Mouse (Mus musculus) neural tube, embryonic 13.5 days (tissue): ENCODE data around the gene Oas1f. TPM values are rescaled to one million over a fixed set of nuclear protein-coding genes. Genes with fewer than 3 reads are reported as not detected.
"Not testable (repeated sequence)": the region's sequence is repeated elsewhere in the genome, so short reads cannot be mapped to it uniquely, and the experiment has no call there.

Source experiments
- ATAC-seq: fragments of 200-750 bp; cut with Nextera tagmentation; 2 replicates; pipeline ENCODE4 v1.8.0; 2017; ENCODE audit warnings: low read depth, mild to moderate bottlenecking, moderate TSS enrichment, moderate library complexity
- H3K27ac ChIP-seq: fragments of 300-500 bp; sonication (generic); replicated peaks from 2 replicates; pipeline ENCODE4 v1.5.1; 2015; ENCODE audit warnings: moderate library complexity, mild to moderate bottlenecking, inconsistent platforms
- H3K27me3 ChIP-seq: fragments of 300-500 bp; sonication (generic); 2 replicates; pipeline ENCODE4 v1.6.1; 2015; ENCODE audit warnings: mild to moderate bottlenecking, inconsistent platforms
- H3K36me3 ChIP-seq: fragments of 300-500 bp; sonication (generic); 2 replicates; pipeline ENCODE4 v1.6.1; 2015; ENCODE audit warnings: mild to moderate bottlenecking, inconsistent platforms
- H3K4me1 ChIP-seq: fragments of 300-500 bp; sonication (generic); replicated peaks from 2 replicates; pipeline ENCODE4 v1.6.1; 2015; ENCODE audit warnings: inconsistent platforms
- H3K4me2 ChIP-seq: fragments of 300-500 bp; sonication (generic); 2 replicates; pipeline ENCODE4 v1.6.1; 2015; ENCODE audit warnings: inconsistent platforms, mild to moderate bottlenecking, moderate library complexity
- H3K4me3 ChIP-seq: fragments of 300-500 bp; sonication (generic); 2 replicates; pipeline ENCODE4 v1.5.1; 2015; ENCODE audit warnings: mild to moderate bottlenecking, inconsistent platforms
- H3K9ac ChIP-seq: fragments of 300-500 bp; sonication (generic); 2 replicates; pipeline ENCODE4 v1.6.1; 2015; ENCODE audit warnings: moderate library complexity, mild to moderate bottlenecking, inconsistent platforms
- H3K9me3 ChIP-seq: fragments of 300-500 bp; sonication (generic); 2 replicates; pipeline ENCODE4 v1.6.1; 2016; ENCODE audit warnings: inconsistent platforms
- WGBS: fragments of 180-500 bp; shearing (Covaris S2); methylation state at CpG from one replicate; pipeline ENCODE4 v1.1.7; 2015; 5-methylcytosine and 5-hydroxymethylcytosine counted together
- polyA plus RNA-seq: library from polyadenylated mRNA; unstranded; fragments of >200 nt; fragmentation: Nextera tagmentation; extraction: Ambion mirVana; gene quantifications from 2 replicates; pipeline ENCODE4 v1.2.1, GENCODE M21; 2015

The Oas1f gene
- polyA plus RNA-seq, 1 experiment from 2014 or later, result not detected

DNA sequence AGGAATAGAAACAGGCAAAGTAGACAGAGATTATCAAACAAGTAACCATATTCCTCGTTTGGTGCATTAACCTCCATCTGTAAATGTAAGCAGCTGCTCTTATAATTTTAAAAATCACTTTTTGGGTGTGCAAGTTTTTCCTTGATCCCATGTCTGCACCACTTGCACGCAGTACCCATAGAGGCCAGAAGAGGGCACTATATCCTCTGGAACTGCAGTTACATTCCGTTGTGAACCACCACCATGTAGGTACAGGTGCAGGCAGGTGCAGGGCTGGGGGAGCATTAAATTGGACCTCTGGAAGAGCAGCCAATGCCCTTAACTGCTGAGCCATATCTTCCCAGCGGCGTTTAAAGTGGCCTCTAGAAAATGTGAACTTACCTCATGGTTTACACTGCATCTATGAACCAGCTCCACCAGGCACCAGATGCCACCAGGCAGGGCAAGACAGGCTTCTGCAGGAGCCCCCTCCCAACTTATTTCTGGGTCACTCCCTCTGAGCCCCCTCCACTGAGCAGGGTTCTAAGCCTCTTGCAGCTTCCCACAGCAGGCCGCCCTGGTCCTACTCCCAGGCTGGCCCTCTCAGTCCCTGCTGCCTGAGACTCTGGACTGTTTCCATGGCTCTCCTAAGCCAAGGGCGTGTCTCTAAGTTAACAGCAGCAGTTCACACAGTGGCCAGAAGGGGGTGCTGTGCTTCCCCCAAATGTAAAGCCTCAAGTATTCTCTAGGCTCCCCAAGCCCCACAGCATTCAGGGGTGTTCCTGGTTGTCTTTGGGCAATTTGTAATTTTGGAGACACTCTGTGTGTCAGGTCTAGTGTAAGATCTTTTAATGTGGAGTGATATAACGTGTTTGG, 10.2 kb upstream of the Oas1f start:
- H3K9ac ChIP-seq, result no peak overlapping the region
- no peak overlapping the region for H3K27ac ChIP-seq
- no peak for ATAC-seq
- no peaks in the 10 kb centered on the region for H3K9me3 ChIP-seq
- H3K36me3 ChIP-seq, result no peaks in the 10 kb centered on the region
- peaks cover 9% of the 10 kb centered on the region; the same call in 1 of the 2 replicates for H3K4me1 ChIP-seq
- 11% methylated on average over 8 of the region's 8 CpGs for WGBS
- H3K27me3 ChIP-seq, result peaks cover 29% of the 10 kb centered on the region
- no peak overlapping the region for H3K4me3 ChIP-seq
- no peak overlapping the region for H3K4me2 ChIP-seq

DNA sequence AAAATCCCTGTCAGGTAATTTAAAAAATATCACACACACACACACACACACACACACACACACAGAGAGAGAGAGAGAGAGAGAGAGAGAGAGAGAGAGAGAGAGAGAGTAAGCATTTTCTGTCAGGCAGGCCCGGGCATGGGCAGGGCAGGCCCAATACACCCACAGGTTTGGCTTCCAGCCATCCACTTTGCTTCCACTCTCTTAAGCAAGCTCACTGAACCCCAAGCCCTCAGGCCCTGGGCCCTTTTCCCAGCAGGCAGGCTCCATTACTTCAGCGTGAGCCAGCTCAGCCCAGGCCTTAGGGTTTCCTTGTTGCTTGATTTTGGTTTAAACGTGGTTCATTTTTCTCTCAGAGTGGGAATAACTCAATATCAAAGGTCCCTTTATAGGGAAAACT, 2.5 kb upstream of the Oas1f start:
- no peak overlapping the region for H3K9ac ChIP-seq
- no peaks in the 10 kb centered on the region for H3K9me3 ChIP-seq
- ATAC-seq, result no peak
- no peak overlapping the region for H3K4me2 ChIP-seq
- WGBS, result 77% methylated on average over 3 of the region's 3 CpGs
- no peak overlapping the region for H3K4me3 ChIP-seq
- no peaks in the 10 kb centered on the region for H3K36me3 ChIP-seq
- no peak overlapping the region for H3K27ac ChIP-seq
- H3K4me1 ChIP-seq, result no peaks in the 10 kb centered on the region
- no peaks in the 10 kb centered on the region for H3K27me3 ChIP-seq

DNA sequence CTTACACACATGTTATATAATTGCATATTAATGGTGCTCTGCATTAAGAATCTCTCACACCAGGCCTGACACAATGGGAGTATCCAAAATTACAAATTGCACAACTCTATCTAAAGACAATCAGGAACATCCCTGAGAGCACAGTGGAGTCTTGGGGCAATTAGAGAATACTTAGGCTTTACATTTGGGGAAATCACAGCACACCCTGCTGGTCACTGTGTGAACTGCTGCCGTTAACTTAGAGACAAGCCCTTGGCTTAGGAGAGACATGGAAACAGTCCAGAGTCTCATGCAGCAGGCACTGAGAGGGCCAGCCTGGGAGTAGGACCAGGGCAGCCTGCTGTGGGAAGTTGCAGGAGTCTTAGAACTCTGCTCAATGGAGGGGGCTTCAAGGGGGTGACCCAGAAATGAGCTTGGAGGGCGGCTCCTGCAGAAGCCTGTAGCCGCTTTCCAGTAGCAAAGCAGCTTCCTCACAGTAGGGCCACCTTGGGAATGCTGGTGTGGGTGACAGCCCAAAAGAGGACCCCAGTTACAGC, 2.5 kb downstream of the Oas1f start:
- Histone ChIP-seq H3K4me3 (no peak overlapping the region), H3K4me1 (no peaks in the 10 kb centered on the region)

DNA sequence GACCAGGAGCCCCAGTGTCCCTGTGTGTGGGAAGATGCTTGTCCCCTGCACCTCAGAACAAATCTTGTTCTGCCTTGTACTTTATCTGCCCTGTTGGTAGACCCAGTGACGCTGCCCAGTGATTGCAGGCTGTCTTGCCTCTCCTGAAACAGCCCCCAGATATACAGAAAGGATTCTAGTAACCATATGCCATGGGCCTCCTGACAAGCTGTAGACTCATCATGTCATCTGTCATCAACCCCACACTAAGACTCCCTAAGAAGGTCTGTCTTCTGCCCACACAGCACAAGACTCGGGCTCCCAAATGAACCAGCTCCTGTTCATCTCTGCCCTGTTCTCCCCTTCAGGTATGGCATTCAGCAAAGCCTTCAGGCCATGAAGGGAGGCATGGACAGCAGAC, 12.1 kb downstream of the Oas1f start:
- WGBS, result 85% methylated on average over 2 of the region's 2 CpGs

More for the DNA sequence above, 2.5 kb downstream of the Oas1f start:
- no peak for ATAC-seq
- H3K27me3 ChIP-seq, result no peaks in the 10 kb centered on the region
- no peak overlapping the region for H3K4me2 ChIP-seq
- peaks cover 11% of the 10 kb centered on the region for H3K9me3 ChIP-seq
- 66% methylated on average over 3 of the region's 3 CpGs for WGBS
- H3K36me3 ChIP-seq, result no peaks in the 10 kb centered on the region
- no peak overlapping the region for H3K27ac ChIP-seq
- H3K9ac ChIP-seq, result no peak overlapping the region

DNA sequence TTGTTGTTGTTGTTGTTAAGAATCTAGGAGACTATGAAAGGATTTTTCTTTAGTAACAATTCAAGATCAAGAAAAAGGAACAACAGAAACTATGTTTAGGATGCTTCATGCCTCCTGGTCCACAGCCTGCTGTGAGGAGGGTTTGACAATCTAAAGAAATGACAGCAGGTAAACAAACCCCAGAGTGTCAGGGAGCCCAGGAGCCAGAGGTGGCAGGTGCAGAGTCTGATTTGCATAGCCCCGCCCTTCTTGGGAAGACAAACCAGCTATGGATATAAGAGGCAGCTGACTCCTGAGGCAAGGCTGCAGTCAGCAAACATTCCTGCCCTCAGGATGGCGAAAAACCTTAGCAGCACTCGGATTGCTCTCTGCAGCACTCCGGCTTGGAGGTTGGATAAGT, 14.0 kb downstream of the Oas1f start, which contains the start of gene Oas1h:
Gene Oas1h (plus strand): TSS at position 301 of the 400 bp plus-strand sequence.
- Histone ChIP-seq H3K27me3 (no peaks in the 10 kb centered on the region), H3K27ac (no peak within 1 kb of the TSS), H3K9ac (no peak within 1 kb of the TSS), H3K4me3 (no peak within 1 kb of the TSS), H3K4me2 (no peak within 1 kb of the TSS), H3K36me3 (no peaks in the 10 kb centered on the region), H3K9me3 (no peaks in the 10 kb centered on the region), H3K4me1 (no peaks in the 10 kb centered on the region)
- 52% methylated on average over 4 of the region's 4 CpGs for WGBS
- ATAC-seq, result no peak

More for the DNA sequence above, 12.1 kb downstream of the Oas1f start:
- H3K9me3 ChIP-seq, result peaks cover 10% of the 10 kb centered on the region
- no peaks in the 10 kb centered on the region for H3K36me3 ChIP-seq
- H3K4me1 ChIP-seq, result no peaks in the 10 kb centered on the region
- no peak overlapping the region for H3K27ac ChIP-seq
- no peak overlapping the region for H3K4me3 ChIP-seq
- H3K4me2 ChIP-seq, result no peak overlapping the region
- no peak for ATAC-seq
- no peak overlapping the region for H3K9ac ChIP-seq
- no peaks in the 10 kb centered on the region for H3K27me3 ChIP-seq

DNA sequence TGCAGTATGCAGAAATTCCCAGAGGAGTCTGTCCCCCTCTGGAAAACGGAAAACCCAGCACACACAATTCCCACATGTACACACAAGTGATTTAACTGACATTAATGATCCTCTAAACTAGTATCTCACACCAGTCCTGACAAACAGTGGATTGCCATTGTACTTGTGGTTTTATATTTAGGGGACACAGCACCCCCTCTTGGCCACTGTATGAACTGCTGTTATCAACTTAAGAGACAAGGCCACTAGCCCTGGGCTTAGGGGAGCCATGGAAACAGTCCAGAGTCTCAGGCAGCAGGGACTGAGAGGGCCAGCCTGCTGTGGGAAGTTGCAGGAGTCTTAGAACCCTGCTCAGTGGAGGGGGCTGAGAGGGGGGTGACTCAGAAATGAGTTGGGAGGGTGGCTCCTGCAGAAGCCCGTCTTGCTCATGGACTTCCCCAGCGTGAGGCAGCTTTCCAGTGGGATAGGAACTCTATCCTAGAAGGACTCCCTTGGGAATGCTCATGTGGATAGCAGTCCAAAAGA, 18.2 kb downstream of the Oas1f start:
- H3K9me3 ChIP-seq, result no peaks in the 10 kb centered on the region
- H3K27me3 ChIP-seq, result no peaks in the 10 kb centered on the region
- H3K4me3 ChIP-seq, result no peak overlapping the region
- H3K9ac ChIP-seq, result no peak overlapping the region
- no peak overlapping the region for H3K27ac ChIP-seq
- no peak overlapping the region for H3K4me2 ChIP-seq
- H3K36me3 ChIP-seq, result no peaks in the 10 kb centered on the region
- no peak for ATAC-seq
- no peaks in the 10 kb centered on the region for H3K4me1 ChIP-seq
- WGBS, result 75% methylated on average over 3 of the region's 3 CpGs

DNA sequence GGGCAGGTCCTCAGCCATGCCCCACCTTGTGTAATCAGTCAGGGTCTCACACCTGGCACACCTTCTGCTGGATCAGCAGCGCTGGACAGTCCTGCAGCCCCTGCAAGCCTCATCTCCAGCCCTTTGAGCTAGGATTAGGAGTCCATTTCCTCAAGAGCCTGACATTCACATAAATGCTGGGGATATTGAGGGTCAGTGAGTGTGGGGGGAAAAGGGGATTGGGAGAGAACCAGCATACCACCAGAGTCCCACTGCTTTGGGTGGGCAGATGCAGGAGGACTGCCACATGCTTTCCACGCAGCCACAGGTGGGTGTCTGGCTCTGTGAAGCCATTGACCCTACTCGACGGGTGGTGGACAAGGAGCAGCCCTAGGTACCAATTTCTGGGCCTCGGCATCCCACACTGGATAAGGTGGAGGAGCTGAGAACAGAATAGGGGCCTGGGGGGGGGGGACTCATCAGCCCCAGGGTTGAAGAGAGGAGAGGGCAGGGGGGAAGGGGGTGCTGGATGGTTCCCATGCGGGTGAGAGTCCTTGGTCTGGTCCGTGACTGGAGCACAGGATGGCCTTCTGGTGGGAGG, 22.4 kb downstream of the Oas1f start:
- Histone ChIP-seq H3K4me2 (no peak overlapping the region), H3K36me3 (no peaks in the 10 kb centered on the region)

DNA sequence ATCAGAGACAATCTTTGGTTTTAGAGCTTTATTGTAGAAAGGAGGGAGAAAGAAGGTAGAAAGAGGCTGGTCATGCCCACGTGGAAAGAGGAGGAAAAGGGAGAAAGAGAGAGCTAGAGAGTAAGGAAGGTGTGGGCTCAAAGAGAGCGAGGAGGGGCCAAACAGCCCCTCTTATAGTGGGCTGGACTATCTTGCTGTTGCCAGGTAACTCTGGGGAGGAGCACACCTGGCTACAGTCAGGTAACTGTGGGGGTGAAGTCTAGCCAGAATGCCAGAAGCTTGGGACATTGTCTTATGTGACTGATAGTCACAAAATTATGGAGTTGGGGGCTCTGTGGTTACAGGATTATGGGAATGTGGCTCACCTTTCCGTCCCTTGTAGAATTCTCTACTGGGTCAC, 22.9 kb downstream of the Oas1f start:
- H3K27me3 ChIP-seq, result 0 out of 2 replicates have a peak, but pooled peaks cover 4% of the 10 kb centered on the region
- H3K36me3 ChIP-seq, result no peaks in the 10 kb centered on the region
- no peak overlapping the region for H3K4me3 ChIP-seq
- WGBS, result 50% methylated on average over 3 of the region's 3 CpGs
- H3K4me1 ChIP-seq, result no peaks in the 10 kb centered on the region
- H3K9me3 ChIP-seq, result no peaks in the 10 kb centered on the region
- H3K27ac ChIP-seq, result no peak overlapping the region
- H3K9ac ChIP-seq, result no peak overlapping the region
- ATAC-seq, result no peak
- no peak overlapping the region for H3K4me2 ChIP-seq

More for the DNA sequence above, 22.4 kb downstream of the Oas1f start:
- Histone ChIP-seq H3K9ac (no peak overlapping the region), H3K9me3 (no peaks in the 10 kb centered on the region), H3K4me3 (no peak overlapping the region), H3K27me3 (0 out of 2 replicates have a peak, but pooled peaks cover 4% of the 10 kb centered on the region), H3K27ac (no peak overlapping the region), H3K4me1 (no peaks in the 10 kb centered on the region)
- ATAC-seq, result no peak
- WGBS, result 75% methylated on average over 7 of the region's 7 CpGs

DNA sequence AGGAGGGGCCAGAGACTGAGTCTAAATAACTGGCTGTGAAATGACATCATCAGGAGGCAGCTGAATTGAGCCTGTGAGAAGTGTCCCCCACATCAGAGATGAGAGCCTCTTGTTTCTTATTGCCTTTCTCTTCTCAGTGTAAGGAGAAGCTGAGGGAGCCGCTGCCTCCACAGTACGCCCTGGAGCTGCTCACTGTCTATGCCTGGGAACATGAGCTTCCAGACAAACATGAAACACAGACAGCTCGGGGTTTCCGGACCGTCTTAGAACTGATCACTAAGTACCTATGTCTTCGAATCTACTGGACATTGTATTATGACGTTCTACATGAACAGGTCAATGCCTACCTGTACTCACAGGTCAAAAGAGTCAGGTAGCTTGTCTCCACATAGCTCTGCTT, 23.6 kb downstream of the Oas1f start:
- Histone ChIP-seq H3K27ac (no peak overlapping the region), H3K9me3 (no peaks in the 10 kb centered on the region), H3K4me2 (no peak overlapping the region), H3K36me3 (no peaks in the 10 kb centered on the region), H3K4me1 (no peaks in the 10 kb centered on the region), H3K4me3 (no peak overlapping the region), H3K9ac (no peak overlapping the region), H3K27me3 (0 out of 2 replicates have a peak, but pooled peaks cover 4% of the 10 kb centered on the region)
- WGBS, result 82% methylated on average over 7 of the region's 7 CpGs
- ATAC-seq, result no peak

DNA sequence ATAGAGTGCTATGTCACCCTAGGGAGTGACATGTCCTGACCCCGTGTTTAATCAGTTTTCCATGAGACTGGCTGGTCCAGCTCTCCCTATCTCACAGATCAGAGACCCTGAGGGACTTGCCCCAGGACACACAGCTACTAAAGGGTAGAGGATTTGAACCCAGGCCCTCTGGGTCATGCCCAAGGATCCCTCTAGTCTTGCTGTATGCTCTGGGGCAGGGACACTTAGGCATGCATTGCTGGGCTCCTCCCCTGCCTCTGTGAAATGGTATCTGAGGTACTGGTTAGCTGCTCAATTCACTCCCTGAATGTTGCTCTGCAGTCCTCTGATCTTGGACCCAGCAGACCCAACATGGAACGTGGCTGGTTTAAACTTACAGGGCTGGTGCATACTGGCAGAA, 24.3 kb downstream of the Oas1f start:
- Histone ChIP-seq H3K9ac (no peak overlapping the region), H3K27ac (no peak overlapping the region), H3K4me1 (no peaks in the 10 kb centered on the region), H3K27me3 (0 out of 2 replicates have a peak, but pooled peaks cover 4% of the 10 kb centered on the region), H3K4me3 (no peak overlapping the region), H3K36me3 (no peaks in the 10 kb centered on the region), H3K9me3 (no peaks in the 10 kb centered on the region), H3K4me2 (no peak overlapping the region)
- ATAC-seq, result no peak
- 47% methylated on average over 2 of the region's 2 CpGs for WGBS

DNA sequence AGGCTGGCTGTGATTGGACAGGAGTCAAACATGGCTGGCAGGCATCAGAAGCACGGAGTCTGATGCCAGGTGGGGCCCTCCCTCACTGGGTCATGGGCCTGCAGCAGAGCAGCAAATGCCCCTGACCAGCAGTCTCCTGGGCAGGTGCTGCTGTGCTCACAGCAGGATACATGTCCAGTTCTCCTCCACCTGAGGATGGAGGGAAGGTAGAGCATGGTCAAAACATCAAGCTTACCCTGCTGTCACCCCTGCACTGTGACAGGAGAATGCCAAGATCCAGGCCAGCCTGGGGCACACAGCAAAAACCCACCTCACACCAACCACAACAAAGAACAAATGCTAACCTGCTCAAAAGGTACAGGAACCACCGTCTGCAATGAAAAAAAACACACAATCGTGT, 29.7 kb downstream of the Oas1f start:
- H3K4me1 ChIP-seq, ATAC-seq, H3K4me2 ChIP-seq, H3K27ac ChIP-seq, H3K36me3 ChIP-seq, H3K9me3 ChIP-seq, H3K9ac ChIP-seq, H3K4me3 ChIP-seq, H3K27me3 ChIP-seq: not testable (repeated sequence)
- 78% methylated on average over 2 of the region's 3 CpGs for WGBS

DNA sequence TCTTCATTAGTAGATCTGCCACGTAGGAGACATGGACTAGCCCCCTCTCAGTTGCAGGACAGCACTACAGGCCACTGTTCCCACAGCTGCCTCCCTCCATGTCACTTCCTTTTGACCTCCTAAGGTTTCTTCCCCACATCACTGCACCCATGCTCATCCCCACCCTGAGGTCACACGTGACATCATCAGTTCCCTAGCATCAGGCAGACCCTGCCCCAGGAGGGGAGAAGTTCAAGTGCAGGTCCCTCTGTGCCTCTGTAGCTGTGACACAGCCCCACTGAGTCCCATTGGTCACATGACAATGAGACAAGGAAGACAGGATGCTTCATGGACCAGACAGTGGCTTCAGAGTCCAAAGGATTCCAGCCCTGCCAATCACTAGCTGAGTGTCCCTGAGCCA, 30.2 kb downstream of the Oas1f start:
- not testable (repeated sequence) for H3K9me3 ChIP-seq, H3K27me3 ChIP-seq, H3K9ac ChIP-seq, ATAC-seq, H3K36me3 ChIP-seq, H3K4me3 ChIP-seq, H3K4me1 ChIP-seq, H3K27ac ChIP-seq, H3K4me2 ChIP-seq
- WGBS, result 83% methylated on average over 2 of the region's 2 CpGs
